Mouse (Mus musculus) ovary, postnatal 10 days (tissue): ENCODE data around the gene Gcgr.
"Not testable (repeated sequence)": the region's sequence is repeated elsewhere in the genome, so short reads cannot be mapped to it uniquely, and the experiment has no call there.

Experiments used
- DNase-seq: peaks from one replicate; pipeline ENCODE4 v3.0.0; 2022; ENCODE audit warnings: low spot score

Gene Gcgr

DNA sequence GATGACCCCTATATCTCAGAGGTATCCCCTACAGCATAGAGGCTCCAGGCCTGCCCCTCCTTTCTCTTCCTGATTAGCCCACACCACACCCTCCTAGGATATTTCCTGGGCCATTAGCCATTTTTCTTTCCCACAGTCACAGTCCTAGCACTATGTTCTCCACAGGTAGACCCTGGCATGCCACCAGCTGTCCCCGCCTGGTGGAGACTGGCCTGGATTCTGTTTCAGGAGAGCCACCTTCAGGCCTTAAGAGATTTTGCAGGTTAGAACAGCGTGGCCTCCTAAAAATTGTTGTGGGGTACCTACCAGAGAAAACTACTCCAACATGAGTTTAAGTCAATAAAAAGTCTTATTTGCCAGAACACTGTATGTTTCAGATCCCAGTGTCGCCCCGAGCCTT lies 23.6 kb upstream of the Gcgr start:
- DNase-seq = no peak

DNA sequence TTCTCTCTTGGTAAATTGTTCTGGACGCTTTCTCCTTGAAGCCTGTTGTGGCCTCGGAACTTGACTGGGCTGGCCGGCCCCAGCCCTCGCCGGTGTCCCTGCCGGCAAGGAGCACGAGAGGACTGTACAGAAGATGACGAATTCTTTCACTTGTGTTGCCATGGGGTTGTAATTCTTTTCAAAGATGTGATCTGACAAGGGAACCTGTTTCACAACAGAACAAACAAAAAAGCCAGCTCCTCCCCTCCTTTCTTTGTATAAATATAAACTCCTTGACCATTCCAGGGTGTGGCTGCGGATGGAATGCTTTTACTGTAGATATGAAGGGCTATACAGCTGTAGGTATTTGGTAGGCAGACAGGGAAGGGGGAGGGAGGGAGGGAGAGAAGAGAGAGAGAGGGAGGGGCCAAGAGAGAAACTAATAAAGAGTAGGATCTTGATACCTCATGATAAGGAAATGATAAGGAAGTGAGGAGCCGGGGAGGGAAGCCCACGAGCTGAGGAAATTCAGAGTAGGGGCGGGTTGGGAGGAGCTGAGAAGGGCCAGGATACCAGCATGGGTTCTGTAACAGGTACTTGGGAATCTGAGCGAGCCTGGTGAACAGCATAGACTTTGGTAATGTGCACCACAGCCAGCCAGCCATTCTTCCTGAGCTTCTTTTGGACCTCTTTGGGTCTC lies 22.7 kb upstream of the Gcgr start:
- no peak for DNase-seq

DNA sequence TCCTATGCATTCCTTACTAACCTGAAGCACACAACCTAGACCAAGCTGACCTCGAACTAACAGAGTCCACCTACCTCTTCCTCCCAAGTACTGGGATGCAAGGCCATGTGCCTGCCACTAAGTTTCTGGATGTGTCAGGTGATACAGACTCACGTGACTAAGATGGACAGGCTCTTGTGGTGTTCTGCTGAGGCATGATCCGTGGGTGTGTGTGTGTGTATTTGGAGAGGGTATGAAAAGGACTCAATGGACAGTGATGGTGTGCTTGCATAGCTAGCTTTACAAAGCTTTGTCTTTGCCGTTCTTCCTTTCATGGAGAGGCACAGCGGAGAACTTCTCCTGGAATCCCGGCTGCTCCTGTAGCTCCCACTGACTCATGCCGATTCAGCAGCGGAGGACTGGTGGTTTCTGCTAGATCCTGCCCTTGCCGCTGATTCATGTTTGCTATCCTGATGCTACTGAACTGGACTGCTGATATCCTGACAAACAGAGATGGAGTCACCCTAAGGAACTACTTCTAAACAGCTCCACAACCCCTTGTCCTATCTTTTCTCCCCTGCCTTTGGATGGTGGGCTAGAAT lies 22.1 kb upstream of the Gcgr start:
- no peak for DNase-seq

DNA sequence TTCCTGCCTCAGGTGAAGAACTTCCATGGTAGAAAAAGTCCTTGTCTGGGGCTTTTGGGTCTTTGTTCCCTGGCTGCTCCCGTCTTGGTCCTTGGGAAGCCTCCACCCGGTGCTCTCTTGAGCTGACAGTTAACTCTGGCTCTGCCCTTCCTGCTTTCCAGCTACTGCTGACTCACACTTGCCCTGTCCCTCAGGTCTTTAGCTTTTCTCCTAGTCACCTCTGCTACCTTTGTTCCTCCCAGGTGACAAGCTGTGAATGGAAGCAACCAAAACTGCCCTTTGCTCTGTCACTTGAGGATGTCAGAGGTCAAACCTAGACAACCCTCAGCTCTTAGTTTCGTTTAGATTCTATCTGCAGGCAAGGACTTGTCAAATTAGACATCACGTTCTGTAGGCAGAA lies 20.6 kb upstream of the Gcgr start:
- DNase-seq = no peak

DNA sequence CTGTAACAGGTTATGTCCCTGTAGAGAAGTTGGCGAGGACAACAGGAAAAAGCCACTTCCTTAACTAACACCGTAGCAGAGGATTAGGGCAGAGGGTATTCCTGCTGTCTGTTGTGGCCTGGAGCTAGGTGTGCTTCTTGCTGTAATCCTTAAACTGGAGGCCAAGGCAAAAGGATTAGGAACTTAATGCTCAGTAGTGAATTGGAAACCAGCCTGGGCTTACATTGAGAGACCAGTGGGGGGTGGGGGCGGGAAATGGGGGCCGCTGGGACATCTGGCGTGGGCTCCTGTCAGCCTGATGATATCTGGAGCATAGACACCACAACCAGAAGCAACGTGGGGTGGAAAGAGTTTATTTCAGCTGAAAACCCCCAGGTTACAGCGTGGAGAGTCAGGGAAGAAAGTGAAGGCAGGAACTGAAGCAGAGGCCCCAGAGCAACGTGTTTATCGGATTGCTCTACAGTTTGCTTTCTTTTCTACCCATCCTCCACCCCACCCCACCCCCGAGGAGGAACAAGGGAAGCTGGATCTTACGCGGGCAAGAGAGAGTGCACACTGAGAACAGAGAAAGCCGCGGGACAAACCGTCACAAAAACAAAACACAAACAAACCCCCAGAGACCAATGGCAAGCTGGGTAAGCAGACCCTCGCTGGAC lies 20.0 kb upstream of the Gcgr start:
- DNase-seq = no peak

DNA sequence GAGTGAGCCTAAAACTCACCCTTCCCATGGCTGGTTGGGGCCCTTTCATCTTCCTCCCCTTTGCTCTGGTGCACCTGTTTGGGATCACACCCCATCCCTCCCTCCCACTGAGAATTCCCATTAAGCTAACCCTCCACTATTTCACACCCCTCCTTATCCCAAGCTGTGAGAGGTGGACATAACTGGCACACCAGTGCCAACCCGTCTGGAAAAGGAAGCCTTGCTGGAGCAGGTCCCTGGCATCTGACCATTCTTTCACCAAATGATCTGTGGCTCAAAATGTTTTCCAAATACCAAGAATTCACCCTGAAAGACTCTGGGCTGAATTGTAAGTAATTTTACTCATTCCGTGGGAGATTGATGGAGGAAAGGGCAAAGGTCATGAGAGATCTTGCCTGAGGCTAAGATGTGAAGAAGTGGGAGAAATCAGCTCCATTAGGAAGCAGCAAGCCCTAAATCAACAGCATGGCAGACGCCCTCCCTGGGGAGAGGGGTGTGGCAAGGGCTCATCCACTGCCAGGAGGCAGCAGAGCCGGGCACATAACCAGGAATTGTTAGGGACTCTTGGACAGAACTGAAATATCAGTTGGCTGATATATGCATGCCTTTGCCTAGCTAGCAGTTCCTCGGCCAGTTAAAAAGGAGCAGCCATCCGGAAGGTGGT lies 17.6 kb upstream of the Gcgr start:
- no peak for DNase-seq

DNA sequence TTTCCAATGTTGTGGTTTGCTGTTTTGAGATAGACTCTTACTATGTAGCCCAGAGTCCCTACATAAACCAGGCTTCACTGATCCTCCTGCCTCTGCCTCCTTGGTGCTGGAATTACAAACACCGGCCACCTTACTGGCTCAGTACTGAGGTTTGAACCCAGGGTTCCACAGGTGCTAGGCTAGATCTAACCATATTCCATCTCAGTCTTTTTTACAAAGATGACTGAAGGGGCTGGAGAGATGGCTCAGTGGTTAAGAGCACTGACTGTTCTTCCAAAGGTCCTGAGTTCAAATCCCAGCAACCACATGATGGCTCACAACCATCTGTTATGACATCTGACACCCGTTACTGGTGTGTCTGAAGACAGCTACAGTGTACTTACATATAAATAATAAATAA lies 16.2 kb upstream of the Gcgr start:
- not testable (repeated sequence) for DNase-seq

DNA sequence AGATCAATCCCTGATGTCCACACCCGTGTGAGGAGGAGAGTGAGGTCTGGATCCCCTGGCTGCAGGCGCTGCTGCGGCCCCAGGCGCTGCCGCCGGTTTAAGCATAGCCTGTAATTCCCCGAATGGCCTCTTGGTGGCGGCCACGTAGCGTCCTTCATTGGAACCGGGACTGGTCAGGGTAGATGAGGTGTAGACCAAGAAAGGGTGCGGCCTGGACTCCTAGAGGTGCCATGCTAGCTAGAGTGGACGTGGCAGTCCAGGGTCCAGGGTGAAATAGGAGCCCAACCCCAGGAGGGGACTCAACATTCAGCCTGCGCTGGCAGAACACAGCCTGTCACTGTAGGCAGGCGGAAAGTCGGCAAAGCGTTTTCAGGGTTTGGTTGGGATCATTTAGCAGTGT lies 14.9 kb upstream of the Gcgr start:
- DNase-seq = peak; percentile 89

DNA sequence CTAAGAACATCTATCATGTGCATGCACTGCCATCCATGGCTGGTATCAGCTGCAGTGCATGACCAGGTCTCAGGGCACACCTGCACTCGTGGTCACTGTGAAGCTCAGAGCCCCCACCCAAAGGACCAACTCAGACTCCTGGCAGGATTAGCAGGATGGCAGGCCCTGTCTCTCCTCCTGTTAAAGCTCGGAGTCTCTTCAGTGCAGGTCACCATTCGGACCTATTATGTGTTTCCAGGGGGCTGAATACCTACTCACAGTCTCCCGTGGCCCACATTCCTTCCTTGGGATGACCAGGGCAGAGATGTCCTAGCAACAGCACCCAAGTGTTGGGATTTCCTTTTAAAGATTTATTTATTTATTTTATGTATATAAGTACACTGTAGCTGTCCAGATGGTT lies 13.4 kb upstream of the Gcgr start:
- DNase-seq = no peak

DNA sequence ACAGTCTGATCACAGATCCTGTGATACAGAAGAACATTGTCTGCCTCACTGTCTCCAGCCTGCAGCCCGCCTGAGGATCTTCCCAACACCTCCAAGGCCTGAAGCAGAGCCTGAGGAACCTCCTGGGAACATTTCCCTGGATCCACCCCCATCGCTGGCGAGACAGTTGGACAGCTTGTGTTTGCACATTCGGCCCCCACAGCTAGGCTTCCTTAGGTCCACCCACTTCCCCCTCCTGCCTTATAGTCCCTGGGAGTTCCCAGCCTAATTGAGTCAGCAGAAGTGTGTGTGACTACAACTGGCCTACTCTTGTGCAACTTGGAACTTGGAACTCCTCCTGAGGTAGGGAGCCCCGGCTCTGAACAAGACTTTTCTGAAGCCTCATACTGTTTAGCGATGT lies 12.5 kb upstream of the Gcgr start:
- no peak for DNase-seq

DNA sequence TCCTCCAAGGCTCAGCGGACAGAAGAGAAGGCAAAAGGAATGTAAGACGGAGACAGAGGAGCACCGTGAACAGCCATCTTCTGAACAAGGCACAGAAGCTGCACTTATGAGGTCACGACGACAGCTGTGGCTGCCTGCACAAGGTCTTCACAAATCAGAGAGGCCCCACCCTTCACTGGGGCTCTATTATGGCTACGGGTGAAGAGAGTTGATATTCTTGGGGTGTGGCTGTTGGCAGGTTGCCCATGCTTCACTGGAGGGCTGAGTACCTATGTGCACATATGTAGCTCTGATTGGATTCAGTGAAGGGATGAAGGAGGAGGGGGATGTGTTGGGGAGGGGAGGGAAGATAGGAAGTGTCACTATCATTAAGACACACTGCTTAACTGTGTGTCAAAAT lies 11.9 kb upstream of the Gcgr start:
- DNase-seq = no peak

DNA sequence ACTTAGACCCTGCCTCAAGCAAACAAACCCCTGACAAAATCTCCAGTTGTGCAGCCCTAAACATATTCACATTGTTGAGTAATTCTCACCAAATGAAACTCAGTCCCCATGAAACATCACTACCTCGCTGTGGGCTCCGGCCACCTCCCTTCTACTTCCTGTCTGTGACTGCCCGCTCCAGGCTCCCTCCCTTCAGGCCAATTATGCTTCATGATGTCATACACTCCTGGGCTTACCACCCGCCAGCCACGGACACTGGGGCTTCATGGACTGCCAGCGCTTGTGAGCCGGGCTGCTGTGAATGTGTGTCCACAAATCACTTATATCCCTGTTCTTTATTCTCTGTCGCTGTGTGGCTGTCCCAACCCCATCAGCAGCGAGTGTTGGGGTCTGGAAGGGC lies 10.8 kb upstream of the Gcgr start:
- no peak for DNase-seq

DNA sequence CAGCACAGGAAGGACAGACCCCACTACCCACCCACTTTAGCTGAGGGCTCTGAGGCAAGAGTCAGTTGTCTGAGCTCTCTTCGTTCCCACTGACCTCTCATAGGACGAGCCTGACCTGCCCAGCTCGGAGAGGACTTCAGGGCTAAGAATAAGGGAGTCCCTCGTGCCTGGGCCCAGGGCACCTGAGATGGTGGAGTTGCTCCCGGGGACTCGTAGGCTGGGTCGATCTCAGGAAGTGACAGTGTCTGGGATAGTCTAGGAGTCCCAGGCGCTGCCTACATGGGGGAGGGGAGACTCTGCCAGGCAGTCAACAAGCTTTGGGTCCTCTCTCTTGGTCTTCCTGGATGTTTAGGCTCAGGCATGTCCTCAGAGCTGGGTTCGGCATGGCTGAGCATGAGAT lies 10.0 kb upstream of the Gcgr start:
- no peak for DNase-seq

DNA sequence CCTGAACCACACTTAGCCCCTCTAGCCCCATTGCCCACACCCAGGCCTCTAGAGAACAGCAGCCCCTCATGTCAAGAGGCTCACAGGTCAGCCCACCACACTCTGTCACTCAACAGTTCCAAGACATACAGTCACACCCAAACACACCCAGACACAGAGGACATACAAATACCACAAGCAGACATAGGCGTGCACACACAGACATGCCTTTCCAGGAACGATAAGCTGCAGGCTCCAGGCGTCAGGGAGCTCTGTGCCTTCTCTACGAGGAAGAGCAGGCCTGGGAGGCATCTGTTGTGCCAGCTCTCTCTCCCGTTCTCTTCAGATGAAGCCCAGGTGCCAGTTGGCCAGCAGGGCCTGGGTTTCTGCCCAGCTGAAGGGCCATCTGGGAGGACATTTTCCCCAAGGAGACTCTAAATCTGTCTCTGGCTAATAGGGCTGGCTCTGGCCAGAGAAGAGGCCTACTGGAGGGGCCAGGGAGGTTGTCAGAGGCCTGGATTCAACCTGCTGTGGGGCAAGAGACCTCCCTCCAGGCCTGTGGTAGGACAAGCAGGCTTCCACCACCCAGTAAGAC lies 9.4 kb upstream of the Gcgr start:
- no peak for DNase-seq

DNA sequence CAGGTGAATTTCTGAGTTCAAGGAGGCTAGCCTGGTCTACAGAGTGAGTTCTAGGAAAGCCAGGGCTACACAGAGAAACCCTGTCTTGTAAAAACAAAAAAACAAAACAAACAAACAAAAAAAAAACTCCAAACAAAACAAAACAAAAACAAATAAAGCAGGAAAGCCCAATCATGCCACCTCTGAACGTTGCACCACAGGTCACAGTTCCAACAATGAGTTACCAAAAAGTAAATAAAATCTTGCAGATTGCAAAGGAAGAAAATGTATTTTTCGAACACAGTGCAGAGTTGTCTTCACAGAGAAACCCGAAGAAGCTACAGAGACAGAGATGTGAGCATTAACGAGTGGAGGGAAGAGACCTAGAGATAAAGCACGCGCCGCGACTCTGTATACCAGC lies 7.9 kb upstream of the Gcgr start:
- no peak for DNase-seq

DNA sequence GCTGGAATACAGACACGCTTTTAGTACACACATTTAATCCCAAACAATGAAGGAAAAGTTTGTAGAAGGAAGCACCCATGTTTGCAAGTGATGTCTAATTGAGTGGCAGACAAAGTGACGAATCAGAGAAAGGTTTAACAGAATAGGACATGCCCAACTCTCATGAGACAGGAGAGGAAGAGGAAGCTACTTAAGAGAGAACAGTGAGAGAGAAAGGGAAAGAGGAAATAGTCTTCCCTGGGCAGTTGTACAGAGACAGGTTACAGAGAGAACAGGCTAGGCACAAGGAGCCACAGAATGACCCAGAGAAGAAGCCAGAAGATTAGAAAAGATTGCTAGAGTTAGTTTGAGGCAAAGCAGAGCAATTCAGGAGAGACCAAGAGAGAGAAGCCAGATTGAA lies 4.5 kb upstream of the Gcgr start:
- DNase-seq = no peak

DNA sequence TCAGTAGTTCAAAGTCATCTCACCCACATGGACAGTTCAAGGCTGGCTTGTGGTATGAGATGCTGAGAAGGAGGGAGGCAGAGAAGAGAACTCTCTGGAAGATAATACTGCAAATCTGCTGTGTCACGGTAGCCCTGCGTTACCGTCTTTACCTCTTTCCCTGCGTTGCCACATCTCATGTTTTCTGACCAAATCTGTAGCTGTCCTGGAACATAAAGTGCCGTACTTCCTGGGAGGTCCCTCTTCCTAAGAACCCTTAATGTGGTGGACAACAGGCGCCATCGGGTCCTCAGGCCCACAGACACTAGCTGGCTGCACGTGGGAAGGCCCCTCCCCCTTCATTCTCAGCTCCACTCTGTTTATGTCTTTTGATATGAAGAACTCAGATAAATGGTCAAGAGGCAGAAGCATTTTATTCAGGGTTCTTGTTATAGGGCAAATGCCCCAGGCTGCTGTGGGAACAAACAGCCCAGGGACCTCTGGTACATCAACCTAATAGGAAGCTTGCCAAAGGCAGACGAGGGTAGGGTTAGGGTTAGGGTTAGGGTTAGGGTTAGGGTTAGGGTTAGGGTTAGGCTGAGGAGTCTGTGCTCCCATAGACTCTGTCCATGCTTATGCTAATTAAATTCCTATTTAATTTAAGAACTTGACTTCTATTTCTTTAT lies 2.7 kb upstream of the Gcgr start:
- DNase-seq = no peak

DNA sequence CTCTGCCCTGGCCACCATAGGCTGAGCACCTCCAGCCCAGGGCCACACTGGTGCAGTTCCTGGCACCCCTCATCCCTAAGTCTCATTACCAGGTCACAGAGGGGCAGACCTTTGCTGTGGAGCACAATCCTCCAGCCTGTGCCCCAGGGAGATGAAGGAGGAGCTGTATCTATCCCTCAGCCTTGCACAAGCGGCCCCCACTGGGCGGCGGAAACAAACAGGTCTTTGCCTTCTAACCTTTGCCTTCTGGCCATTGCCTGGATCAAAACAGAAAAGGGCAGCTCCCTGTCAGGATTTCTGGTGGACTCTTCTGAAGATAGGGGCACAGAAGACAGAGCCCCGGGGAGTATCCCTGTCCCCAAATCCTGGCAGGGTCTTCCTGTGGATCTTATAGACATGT lies 1.6 kb upstream of the Gcgr start:
- no peak for DNase-seq

DNA sequence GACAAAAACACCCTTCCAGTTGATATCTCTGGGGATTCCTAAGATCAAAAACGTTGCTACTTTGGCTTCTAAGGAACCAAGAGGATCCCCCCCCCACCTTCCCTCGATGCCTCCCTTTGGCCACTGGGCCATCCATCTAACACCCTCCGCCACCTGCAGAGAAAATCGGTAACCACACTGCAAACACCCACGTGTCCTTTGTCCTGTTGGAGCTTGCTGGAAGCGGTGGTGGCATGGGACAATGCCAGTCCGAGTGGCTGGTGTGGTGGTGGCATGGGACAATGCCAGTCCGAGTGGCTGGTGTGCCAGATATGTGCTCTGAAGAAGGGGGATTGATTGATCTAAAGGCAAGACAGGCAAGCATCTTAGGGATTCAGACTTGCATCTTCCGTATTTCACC lies 1.1 kb downstream of the Gcgr start:
- no peak for DNase-seq

DNA sequence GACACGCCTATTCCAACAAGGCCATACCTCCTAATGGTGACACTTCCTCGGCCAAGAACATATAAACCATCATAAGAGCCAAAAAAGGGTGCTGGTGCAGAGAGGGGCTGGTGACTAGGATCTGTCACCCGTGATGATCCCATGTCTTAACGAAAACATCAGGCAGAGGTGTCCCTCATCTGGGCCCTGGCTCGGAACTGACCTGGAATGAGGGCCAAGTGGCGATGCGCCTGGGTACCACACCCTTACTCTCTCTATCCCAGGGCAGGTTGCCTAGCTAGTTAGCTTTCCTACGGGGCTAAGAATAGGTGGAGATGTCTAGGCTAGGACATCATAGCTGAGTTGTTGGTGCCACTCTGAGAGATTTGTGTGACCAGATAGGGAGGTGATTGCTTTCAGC lies 3.6 kb downstream of the Gcgr start:
- DNase-seq = no peak

DNA sequence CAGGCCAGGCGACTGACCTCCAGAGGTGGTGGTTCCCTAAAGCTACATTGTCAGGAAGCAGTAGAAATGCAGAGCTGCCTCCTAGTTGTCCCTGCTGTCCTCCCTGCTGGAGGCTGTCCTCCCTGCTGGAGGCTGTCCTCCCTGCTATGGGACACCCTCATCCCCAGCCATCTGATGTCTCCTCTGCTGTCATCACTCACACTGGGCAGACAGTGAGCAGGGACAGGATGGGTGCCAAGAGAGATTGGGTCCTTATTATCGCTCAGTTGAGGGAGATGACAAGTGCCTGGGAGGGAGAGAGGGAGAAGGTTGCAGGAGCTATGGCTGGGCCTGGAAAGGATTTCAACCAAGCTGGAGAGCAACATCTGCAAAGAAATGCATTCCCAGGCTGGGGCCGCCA lies 4.6 kb downstream of the Gcgr start:
- DNase-seq = no peak

DNA sequence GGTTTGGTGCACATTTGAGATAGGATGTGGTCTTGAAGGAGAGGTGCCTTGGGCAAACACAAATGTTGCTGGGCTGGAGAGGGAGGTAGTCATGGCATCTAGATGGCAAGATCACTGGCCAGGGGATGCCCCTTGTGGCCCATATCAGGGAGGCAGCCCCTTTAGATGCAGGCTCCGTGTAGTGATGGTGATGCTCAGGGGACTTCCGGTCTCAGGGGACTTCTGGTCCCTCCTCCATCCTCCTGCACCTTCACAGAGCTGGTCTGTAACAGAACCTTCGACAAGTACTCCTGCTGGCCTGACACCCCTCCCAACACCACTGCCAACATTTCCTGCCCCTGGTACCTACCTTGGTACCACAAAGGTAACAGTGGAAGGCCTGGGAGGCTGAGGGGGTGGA lies 5.3 kb downstream of the Gcgr start:
- DNase-seq = no peak

DNA sequence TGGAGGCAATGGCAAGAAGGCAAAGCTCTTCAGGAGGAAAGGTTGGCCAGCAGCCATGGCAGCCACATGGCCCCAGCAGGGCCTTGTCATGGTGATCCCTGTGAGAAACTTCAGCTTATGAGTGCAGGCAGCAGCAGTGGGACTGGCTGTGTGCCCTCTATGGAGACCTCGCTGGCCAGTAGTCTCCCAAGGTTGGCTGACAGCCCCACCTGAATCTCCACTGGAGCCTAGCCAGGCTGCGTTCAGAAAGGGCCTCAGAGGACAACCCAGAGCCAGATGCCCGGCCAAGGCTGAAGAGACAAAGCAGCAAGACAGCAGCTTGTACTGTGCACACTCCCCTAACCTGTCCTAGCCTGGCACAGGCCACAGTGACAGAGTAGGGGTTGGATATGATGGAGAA lies 8.0 kb downstream of the Gcgr start:
- no peak for DNase-seq
